Mouse (Mus musculus) CH12.LX (cell line): Measurements from ENCODE around the gene Gm11116.

ENCODE experiments used
- CTCF ChIP-seq, 2 experiments: IDR thresholded peaks in 1 of 2; conservative IDR thresholded peaks in 1 of 2; 2 replicates each; pipeline ENCODE4 v1.5.1; 2011 to 2012; ENCODE audit warnings: low read depth in 2 of 2, low read length in 2 of 2, improper control_type of control experiment in 1 of 2, inconsistent platforms in 1 of 2, mild to moderate bottlenecking in 1 of 2, moderate library complexity in 1 of 2
- ETS1 ChIP-seq: conservative IDR thresholded peaks from 2 replicates; pipeline ENCODE4 v1.6.1; 2012; ENCODE audit warnings: low read depth, mild to moderate bottlenecking, inconsistent platforms, low read length, improper control_type of control experiment, moderate library complexity
- HCFC1 ChIP-seq: IDR thresholded peaks from 2 replicates; pipeline ENCODE4 v1.6.1; 2012; ENCODE audit warnings: low read depth, mild to moderate bottlenecking, inconsistent platforms, low read length, improper control_type of control experiment
- MEF2A ChIP-seq: IDR thresholded peaks from 2 replicates; pipeline ENCODE4 v1.6.1; 2014; ENCODE audit warnings: low read depth, mild to moderate bottlenecking, inconsistent platforms, low read length, improper control_type of control experiment, borderline replicate concordance

- TF ChIP-seq CTCF (conservative IDR thresholded peaks at IDR 0.05 in 1 of 2, IDR thresholded peaks at IDR 0.05 in 1 of 2; ENCODE audit: low read depth in 2 of 2, low read length in 2 of 2) (no peak), MEF2A (no peak), ETS1 (no peak), HCFC1 (no peak)
These were observed at the start of gene Gm11116 for GRCm38 (mm10) chr5:88111430-88111829.
